Mouse (Mus musculus): ENCODE measurements at regions not wholly inside any gene's neighbourhood (a gene's known extent, or its start where the extent isn't known, plus 50 kb on each side); places are given as distances from the start of the nearest gene placed in this dataset.

- no peak overlapping the region for H3K27ac ChIP-seq (ENCODE audit: insufficient read depth, low read depth)
- dilution Hi-C loops (cut with MboI; ENCODE audit: extremely low pct_ligation_motif_present, extremely low pct_unique_long_range_greater_than_20kb, low sequenced_read_pairs) (no loop called here), in situ Hi-C loops (cut with MboI; ENCODE audit: low pct_ligation_motif_present, low pct_unique_long_range_greater_than_20kb, low sequenced_read_pairs) (no loop called here)
- DNase-seq (ENCODE audit: extremely low read depth): no peak
- H3K4me3 ChIP-seq (replicated peaks in 1 of 3; ENCODE audit: low read depth in 2 of 3, low read length in 2 of 3, poor library complexity in 1 of 3): no peak overlapping the region
- H3K4me1 ChIP-seq (ENCODE audit: control insufficient read depth in 1 of 2, insufficient read depth in 2 of 2): no peaks in the 10 kb centered on the region
- H3K9ac ChIP-seq (ENCODE audit: insufficient read depth, low read depth): no peak overlapping the region
- H3K9me3 ChIP-seq (replicated peaks; ENCODE audit: low read length): peaks cover 38% of the 10 kb centered on the region
- no peaks in the 10 kb centered on the region for H3K79me2 ChIP-seq (replicated peaks; ENCODE audit: control insufficient read depth, extremely low read depth, insufficient read depth, poor library complexity, severe bottlenecking)
- TF ChIP-seq RCOR1 (conservative IDR thresholded peaks at IDR 0.05; ENCODE audit: low read depth, low read length): no peak
- no peak for TF ChIP-seq POLR2A (IDR thresholded peaks at IDR 0.05; ENCODE audit: low read depth, low read length)
- no peak for TF ChIP-seq E2F4 (IDR thresholded peaks at IDR 0.05; ENCODE audit: insufficient replicate concordance, low read depth, low read length)
- TF ChIP-seq SMC3 (IDR thresholded peaks at IDR 0.05; ENCODE audit: low read depth, low read length): no peak
- no peak for TF ChIP-seq MXI1 (IDR thresholded peaks at IDR 0.05; ENCODE audit: low read depth, low read length)
- no peak for TF ChIP-seq UBTF (IDR thresholded peaks at IDR 0.05; ENCODE audit: low read depth, low read length)
- no peak for TF ChIP-seq BHLHE40 (IDR thresholded peaks at IDR 0.05; ENCODE audit: low read depth, low read length)
- no peak for TF ChIP-seq ZNF384 (IDR thresholded peaks at IDR 0.05; ENCODE audit: low read depth, low read length)
- no peak for TF ChIP-seq CHD1 (IDR thresholded peaks at IDR 0.05; ENCODE audit: low read depth, low read length)
- no peak for TF ChIP-seq ZMIZ1 (IDR thresholded peaks at IDR 0.05; ENCODE audit: low read depth, low read length)
- TF ChIP-seq ZC3H11A (IDR thresholded peaks at IDR 0.05; ENCODE audit: low read depth, low read length): no peak
- H3K36me3 ChIP-seq (replicated peaks in 1 of 2; ENCODE audit: control insufficient read depth in 1 of 2, insufficient read depth in 1 of 2, low read length in 1 of 2): no peaks in the 10 kb centered on the region
- H3K4me2 ChIP-seq (ENCODE audit: insufficient read depth, low read depth, poor library complexity, severe bottlenecking): no peak overlapping the region
- no peaks in the 10 kb centered on the region for H3K27me3 ChIP-seq (replicated peaks)
Measured at GRCm38 (mm10) chr8:28171456-28171855, 724.0 kb downstream of the Poteg start.

- Histone ChIP-seq H3K9me3 (replicated peaks; ENCODE audit: low read length) (peaks cover 40% of the 10 kb centered on the region), H3K79me2 (replicated peaks; ENCODE audit: control insufficient read depth, extremely low read depth, insufficient read depth, poor library complexity, severe bottlenecking) (no peaks in the 10 kb centered on the region), H3K36me3 (replicated peaks in 1 of 2; ENCODE audit: control insufficient read depth in 1 of 2, insufficient read depth in 1 of 2, low read length in 1 of 2) (no peaks in the 10 kb centered on the region), H3K27ac (ENCODE audit: insufficient read depth, low read depth) (no peak overlapping the region), H3K4me1 (ENCODE audit: control insufficient read depth in 1 of 2, insufficient read depth in 2 of 2) (no peaks in the 10 kb centered on the region), H3K4me2 (ENCODE audit: insufficient read depth, low read depth, poor library complexity, severe bottlenecking) (no peak overlapping the region), H3K9ac (ENCODE audit: insufficient read depth, low read depth) (no peak overlapping the region), H3K27me3 (replicated peaks) (no peaks in the 10 kb centered on the region), H3K4me3 (replicated peaks in 1 of 3; ENCODE audit: low read depth in 2 of 3, low read length in 2 of 3, poor library complexity in 1 of 3) (no peak overlapping the region)
- TF ChIP-seq ZNF384 (IDR thresholded peaks at IDR 0.05; ENCODE audit: low read depth, low read length) (no peak), ETS1 (conservative IDR thresholded peaks at IDR 0.05; ENCODE audit: low read depth, low read length) (no peak), EP300 (IDR thresholded peaks at IDR 0.05; ENCODE audit: low read length) (no peak), GABPA (IDR thresholded peaks at IDR 0.05; ENCODE audit: insufficient replicate concordance, low read depth, low read length) (no peak), CTCF (conservative IDR thresholded peaks at IDR 0.05 in 1 of 2, IDR thresholded peaks at IDR 0.05 in 1 of 2; ENCODE audit: low read depth in 2 of 2, low read length in 2 of 2) (no peak), USF1 (IDR thresholded peaks at IDR 0.05; ENCODE audit: low read depth, low read length) (no peak), POLR2AphosphoS2 (IDR thresholded peaks at IDR 0.05; ENCODE audit: low read depth, low read length) (no peak), USF2 (conservative IDR thresholded peaks at IDR 0.05; ENCODE audit: low read depth, low read length) (no peak), ELF1 (IDR thresholded peaks at IDR 0.05; ENCODE audit: low read depth, low read length) (no peak), PAX5 (IDR thresholded peaks at IDR 0.05; ENCODE audit: low read length) (no peak), CHD1 (IDR thresholded peaks at IDR 0.05; ENCODE audit: low read depth, low read length) (no peak), JUN (IDR thresholded peaks at IDR 0.05; ENCODE audit: insufficient read depth, low read depth, low read length) (no peak), MAX (IDR thresholded peaks at IDR 0.05; ENCODE audit: low read length) (no peak), RAD21 (IDR thresholded peaks at IDR 0.05; ENCODE audit: low read depth, low read length) (no peak), JUND (conservative IDR thresholded peaks at IDR 0.05; ENCODE audit: low read depth, low read length) (no peak), TBP (conservative IDR thresholded peaks at IDR 0.05; ENCODE audit: low read depth, low read length) (no peak), MYC (IDR thresholded peaks at IDR 0.05; ENCODE audit: low read depth, low read length) (no peak), E2F4 (IDR thresholded peaks at IDR 0.05; ENCODE audit: insufficient replicate concordance, low read depth, low read length) (no peak), ZC3H11A (IDR thresholded peaks at IDR 0.05; ENCODE audit: low read depth, low read length) (no peak)
- no peak for DNase-seq (ENCODE audit: extremely low read depth)
- dilution Hi-C loops (cut with MboI; ENCODE audit: extremely low pct_ligation_motif_present, extremely low pct_unique_long_range_greater_than_20kb, low sequenced_read_pairs): no loop called here
- in situ Hi-C loops (cut with MboI; ENCODE audit: low pct_ligation_motif_present, low pct_unique_long_range_greater_than_20kb, low sequenced_read_pairs): no loop called here
Measured at GRCm38 (mm10) chr8:28195943-28196342, 748.5 kb downstream of the Poteg start.
